Mouse (Mus musculus): ENCODE measurements around the gene Wdr43.
"Not testable (repeated sequence)": the region's sequence is repeated elsewhere in the genome, so short reads cannot be mapped to it uniquely, and the experiment has no call there.

Wdr43 gene

DNA sequence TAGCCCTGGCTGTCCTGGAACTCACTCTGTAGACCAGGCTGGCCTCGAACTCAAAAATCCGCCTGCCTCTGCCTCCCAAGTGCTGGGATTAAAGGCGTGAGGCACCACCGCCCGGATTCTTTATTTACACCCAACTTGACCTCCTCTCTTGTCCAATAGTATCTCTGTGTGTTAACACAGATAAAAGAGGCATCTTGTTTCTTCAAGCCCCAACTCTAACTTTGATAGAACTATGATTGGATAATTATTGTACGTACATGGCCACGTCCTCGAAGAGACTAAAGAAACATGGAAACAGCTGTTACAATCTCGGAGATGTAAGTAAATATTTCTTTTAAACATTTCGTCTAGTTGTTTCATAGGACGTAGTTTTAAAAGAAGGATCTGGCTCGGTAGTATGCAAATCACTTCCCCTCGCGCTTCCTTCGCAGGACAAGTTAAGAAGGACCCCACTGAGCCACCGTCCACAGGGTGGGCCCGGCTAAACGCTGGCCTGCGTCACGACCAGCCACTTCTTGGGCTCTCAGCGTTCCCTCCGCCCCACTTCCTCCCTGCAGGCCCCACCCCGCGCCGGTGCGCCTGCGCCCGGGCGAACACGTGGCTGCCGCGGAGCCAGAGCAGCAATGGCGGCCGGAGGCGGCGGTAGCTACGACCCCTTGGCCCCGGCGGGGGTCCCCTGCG is at the start of gene Wdr43:
Gene Wdr43 (plus strand): TSS at position 258 of the 681 bp plus-strand sequence.
- peak; percentile 98 for DNase-seq (ENCODE audit: low spot score in 2 of 2)

DNA sequence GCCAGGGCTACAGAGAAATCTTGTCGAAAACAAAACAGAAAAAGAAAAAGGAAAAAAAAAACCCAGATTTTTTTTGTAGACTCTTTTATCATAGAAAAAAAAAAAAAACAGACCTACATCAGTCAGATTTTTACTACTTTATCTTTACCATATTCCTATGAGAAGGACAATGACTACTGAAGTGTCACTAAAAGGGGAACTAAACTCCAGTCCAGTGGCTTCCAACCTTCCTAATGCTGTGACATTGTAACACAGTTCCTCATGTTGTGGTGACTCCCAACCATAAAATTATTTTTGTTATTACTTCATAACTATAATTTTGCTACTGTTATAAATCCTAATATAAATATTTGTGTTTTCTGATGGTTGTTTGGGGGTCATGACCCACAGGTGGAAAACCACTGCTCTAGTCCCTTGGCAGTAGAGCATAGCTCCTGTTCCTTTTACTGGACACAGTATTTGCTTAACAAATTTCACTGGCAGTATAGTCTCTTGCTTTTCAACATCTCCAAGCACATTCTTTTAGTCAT is 36.5 kb upstream of the Wdr43 start:
- no peak for DNase-seq (ENCODE audit: low spot score in 2 of 2)

DNA sequence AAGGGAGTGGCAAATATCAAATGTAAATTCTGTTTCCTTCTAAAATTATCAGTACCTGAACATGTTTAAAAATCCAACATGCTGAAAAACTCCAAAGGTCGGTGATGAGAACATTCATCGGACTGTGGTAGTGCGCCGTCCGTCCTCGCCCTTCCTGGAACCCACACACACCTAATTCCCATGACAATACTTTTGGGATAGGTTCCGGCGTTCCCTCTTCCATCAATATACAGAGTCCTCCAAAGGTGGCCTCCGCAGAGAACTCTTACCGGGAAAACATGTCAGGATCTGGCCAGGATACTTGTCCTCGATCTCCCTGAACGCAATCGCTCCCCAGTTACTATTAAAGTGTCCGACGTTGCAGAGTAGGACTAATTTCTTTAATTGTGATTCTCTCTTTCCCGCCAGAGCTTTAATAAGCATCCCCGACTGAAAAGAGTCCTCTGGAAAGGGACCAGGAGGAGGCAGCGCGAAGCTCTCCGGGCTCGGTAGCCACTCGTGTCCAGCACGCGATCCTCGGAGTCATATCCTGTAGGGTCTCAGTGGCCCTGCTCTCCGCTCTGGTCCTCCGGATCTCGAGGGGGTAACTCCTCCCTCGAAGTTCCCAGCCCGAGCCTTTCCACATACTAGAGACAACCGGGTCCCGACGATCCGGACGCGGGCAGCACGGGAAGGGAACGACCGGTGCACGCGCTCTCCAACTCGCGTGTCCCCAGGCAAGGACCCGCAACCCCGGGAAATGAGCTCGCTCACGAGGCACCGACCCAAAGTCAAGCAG is 17.6 kb upstream of the Wdr43 start:
- no peak for DNase-seq (ENCODE audit: low spot score in 2 of 2)

DNA sequence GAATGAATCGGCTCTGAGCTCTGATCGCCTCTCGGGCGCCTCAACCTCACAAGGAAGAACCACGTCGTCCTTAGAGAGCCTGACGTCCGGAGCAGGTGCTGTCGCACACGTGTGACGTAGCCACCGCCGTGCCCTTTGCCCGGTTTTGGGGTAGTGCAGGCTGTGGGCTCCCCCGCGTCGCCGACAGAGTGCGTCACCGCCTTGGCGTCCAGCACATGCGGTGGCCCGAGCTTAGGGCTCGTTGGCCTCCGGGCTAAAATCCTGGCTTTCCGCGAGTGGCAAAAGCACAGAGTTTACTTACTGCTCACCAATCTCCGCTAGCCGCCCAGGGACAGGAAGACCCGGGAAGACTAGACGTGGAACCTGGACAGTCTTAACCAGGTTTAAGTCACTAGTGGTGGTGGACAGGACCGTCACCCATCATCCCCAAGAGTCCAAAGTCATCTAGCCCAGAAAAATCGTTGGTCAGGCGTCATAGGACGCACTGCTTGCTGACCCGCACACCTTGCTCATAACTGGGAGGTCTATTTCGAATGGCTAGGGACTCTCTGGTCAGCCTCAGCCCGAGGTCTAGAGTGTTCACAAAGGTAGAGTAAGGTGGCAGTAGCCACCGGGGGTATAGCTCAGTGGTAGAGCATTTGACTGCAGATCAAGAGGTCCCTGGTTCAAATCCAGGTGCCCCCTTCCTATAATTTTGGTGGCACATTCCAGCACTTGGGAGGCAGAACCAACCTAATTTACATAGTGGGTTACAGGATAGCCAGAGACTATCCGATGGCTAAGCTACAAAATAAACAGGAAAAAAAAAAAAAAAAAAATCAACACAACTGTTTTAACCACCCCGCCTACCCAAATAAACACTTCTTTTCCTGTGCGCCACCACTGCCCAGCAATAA is 16.8 kb upstream of the Wdr43 start:
- DNase-seq (ENCODE audit: low spot score in 2 of 2): peak; percentile 96

DNA sequence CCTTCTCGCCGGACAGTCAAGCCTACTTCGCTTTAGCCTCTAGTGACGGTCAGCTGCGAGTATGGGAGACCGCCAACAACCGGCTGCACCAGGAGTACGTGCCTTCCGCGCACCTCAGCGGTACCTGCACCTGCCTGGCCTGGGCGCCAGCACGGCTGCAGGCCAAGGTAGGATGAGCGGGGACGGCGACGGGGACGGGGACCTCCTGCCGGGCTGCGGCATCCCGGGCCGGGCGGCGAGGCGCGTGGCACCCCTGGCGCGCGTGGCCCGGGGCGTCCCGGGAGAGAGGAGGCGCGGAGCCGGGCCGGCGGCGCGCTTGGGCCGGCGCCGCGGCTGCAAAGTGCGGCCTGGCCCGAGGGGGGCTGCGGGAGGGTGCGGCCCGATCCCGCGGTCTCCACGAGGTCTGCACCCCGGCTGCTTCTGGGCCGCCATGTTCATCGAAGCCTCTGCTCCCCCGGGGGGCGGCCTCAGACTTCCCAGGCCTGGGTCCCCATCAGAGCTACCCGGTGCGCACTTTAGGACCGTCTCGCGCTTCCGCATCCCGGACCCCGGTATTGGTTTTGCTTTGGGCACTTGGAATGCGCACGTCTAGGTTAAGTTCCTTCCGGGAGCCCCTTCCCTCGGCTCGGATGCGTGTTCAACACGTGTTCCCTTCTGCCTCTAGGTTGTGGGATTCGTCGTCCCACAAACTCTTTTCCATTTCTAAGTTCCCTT is 781 bp downstream of the Wdr43 start:
- peak; percentile 32 to 41 for DNase-seq (ENCODE audit: low spot score in 2 of 2)

DNA sequence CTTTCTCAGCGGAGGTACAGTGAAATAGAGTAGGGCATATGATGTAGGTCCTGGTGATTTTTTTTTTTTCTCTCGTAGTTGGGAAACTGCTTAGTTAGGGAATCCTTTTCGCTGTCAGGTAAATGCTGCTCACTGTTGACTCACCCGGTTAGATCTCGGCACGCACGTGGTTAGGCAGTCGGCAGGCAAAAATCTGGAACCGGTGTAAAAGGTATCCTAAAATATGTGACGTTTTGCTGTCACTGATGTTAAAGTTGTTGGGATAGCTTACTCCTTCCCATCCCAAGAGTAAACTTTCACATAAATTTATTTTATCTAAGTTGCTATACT is 1.3 kb downstream of the Wdr43 start:
- DNase-seq (ENCODE audit: low spot score in 2 of 2): no peak

DNA sequence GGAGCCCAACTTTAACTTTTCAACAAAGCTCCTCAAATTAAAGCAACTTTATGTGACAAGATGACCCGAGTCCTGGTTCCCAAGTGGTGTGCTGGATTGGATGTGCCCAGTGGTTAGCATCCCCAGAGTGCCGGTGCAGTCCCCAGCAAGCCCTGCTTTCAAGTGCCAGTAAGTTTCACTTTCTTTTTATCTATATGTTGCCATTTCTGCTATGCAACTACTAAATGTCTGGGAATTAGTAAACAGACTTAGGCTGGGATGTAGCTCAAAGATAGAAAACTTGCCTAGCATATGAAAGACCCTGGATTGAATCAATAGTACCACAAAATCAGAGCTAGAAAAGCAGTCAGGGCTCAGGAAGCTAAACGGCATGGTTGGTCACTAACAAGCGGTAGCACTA is 2.3 kb downstream of the Wdr43 start:
- no peak for DNase-seq (ENCODE audit: low spot score in 2 of 2)

DNA sequence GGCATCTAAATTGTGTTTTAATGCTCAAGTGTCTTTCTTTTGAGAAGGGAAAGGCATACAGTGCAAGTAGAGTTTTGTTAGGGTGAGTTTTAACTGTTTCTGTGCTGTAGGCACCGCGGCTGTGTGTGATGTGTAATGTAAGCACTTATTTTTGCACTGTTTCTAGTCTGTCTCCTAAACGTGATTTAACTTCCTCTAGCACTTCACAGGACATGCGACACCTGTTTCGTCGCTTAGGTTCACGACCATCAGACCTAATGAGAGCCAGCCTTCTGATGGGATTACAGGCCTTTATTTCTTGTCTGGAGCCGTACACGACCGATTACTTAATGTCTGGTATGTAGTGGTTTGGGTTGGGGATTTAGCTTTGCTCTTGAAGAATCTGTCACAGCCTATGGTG is 16.1 kb downstream of the Wdr43 start:
- DNase-seq (ENCODE audit: low spot score in 2 of 2): no peak

DNA sequence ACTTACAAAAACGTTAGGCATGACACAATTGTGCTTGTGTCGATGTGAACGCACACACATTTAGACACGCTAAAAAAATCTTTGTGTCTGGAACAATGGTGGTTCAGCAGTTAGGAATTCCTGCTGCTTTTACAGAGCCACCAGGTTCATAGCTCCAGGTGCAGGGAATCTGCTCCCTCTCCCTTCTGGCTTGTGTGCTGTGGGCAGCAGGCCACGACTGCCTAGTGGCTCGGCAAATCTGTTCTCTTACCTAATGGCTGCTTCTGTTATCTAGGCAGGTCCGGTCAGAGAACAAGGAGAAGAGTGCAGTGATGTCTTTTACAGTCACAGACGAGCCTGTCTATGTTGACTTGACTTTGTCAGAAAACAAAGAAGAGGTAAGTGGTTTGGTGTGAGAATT is 17.7 kb downstream of the Wdr43 start:
- no peak for DNase-seq (ENCODE audit: low spot score in 2 of 2)

DNA sequence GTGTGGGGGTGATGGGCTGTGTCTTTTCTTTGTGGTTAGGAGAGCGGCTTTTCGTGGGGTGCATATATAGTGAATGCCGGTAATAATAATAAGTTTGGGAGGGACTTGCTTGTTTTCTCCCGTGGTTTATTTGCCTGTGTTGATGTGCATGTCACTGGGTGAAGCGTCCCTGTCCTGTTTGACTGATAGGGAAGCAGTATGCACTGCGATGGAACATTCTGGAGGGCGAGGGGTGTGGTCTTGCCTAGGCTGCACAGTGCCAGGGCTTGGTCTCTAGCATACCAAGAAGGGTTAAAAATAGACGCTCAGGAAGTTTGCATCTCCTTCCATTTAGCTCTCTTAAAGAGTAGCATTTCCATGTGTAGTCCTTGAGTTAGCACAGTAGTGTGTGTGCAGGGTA is 21.1 kb downstream of the Wdr43 start:
- no peak for DNase-seq (ENCODE audit: low spot score in 2 of 2)

DNA sequence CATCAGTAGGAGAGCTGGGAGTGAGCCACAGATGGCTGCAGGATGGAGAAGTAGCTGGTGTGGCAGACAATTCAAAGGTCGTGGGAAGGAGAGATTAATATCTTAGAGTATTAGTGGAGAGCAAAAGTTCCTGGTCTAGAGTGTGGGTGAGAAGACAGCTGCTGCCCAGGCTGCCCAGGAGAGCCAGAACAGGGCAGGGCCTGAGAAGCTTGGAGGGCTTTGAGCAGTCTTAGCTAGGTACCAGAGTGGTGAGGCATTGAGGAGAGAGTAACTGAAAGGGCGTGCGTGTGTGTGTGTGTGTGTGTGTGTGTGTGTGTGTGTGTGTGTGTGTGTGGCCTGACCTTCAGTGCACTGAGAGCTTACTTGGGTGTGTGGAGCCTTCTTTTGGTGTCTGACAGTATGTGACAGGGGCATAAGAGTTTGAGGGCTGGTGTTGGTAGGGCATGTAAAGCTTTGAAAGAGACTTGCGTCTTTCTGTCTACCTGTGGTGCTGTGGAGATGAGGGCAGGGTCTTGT is 22.1 kb downstream of the Wdr43 start:
- no peak for DNase-seq (ENCODE audit: low spot score in 2 of 2)

DNA sequence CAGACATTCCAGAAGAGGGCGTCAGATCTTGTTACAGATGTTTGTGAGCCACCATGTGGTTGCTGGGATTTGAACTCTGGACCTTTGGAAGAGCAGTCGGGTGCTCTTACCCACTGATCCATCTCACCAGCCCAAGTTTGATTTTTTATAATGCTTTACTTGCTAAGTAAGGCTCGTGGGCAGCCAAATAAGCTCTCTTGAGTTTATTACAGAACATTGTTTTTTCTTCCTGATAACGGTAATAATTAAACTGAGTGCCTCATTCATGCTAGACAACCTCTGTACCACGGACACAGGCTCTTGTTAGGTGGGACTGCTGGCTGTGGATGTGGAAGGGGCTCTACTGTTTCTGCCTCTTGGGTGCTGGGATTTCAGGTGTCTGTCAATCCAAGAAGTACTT is 23.4 kb downstream of the Wdr43 start:
- DNase-seq (ENCODE audit: low spot score in 2 of 2): not testable (repeated sequence)

DNA sequence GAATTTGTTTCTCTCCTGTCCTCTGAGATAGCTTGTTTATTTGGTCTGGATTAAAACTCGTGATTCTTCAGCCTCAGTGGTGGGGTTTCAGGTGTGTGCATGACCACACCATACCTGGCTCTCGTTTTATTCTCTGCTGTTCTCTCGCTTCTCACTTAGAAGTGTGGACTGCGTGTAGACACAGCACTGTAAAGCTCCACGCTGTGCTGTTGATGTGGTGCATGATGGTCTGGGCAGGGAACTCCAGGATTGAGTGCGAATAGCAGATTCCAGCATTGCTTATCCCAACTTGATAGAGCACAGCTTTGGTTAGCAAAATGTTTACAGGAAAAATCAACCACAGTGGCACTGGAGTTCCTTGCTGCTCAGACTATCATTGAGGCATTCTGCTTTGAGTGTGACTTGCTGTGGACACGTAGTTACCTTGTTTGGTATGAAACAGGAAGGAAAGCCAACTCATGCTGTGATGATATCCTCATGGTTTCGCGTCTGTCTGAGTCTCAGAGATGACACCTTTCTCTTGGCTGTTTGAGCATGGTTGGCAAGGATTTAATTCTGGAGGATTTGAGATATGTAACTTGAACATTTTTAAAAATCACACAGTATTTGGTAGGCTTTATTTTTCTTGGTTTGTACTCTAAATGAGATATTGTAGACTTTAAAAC is 24.9 kb downstream of the Wdr43 start:
- no peak for DNase-seq (ENCODE audit: low spot score in 2 of 2)

DNA sequence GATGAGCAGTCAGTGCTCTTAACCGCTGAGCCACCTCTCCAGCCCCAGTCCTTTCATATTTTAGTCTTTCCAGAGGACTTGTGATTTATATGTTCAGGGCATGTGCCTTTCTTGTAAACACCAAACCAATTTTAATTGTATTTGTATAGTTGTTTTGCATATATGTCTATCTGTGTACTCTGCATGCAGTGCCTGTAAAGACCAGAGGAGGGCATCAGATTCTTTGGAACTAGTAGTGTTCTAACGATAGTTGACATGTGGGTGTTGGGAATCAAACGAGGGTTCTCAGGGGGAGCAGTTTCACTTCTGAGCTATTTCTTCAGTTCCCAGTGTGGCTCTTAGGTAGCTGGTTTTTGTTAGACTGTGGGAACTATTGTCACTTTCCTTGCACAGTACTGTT is 26.5 kb downstream of the Wdr43 start:
- DNase-seq (ENCODE audit: low spot score in 2 of 2): no peak

DNA sequence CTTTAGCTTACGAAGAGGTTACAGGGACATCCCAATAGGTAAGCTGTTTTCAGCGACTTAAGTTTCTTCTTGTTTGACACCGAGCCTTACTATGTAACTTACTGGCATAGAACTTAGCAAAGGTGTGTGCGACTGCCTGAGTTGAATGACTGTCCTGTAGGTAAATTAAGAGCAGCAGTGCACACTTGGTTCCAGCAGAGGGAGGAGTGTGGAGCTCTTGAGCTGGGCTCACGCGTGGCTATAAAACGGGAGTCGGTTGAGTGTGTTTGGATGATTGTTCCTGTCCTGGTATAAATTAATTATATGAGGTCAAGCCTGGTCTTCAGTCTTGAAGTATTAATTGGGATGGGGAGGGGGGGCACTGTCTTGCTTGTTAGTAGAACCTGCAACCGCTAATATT is 34.3 kb downstream of the Wdr43 start:
- no peak for DNase-seq (ENCODE audit: low spot score in 2 of 2)

DNA sequence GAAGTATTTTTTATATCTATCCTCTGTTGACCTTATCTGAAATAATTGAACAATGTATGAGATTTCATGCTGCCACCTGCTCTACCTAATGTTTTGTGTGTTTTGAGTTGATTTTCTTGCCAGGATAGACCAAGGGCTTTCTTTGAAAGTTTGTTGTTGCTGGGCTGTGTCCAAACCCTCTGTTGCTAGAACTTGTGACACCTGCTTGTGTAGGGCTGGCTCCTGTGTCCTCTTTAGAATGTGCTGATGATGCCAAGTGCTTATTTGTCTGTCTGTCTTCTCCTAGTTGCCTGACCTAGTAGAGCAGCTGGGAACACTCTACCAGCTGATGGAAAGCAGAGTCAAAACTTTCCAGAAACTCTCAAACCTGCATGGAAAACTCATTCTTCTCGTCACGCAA is 36.8 kb downstream of the Wdr43 start:
- DNase-seq (ENCODE audit: low spot score in 2 of 2): no peak

DNA sequence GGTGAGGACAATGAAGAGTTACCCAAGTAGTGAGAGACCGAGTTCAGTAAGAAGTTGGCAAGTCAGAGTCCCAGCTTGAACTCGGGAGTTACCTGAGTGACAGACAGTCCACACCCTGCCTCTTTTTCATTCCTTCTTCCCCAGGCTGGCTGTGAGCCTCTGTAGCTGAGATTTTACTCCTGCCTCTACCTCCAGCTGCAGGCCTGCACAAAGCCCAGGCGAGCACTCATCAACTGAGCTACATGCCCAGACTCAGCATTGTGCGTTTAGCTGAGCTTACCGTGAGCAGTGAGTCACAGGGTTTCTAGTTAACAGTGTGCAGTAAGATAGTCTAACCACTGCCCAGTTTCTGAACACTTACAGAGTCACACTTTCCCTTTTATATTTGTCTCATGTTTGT is 37.2 kb downstream of the Wdr43 start:
- DNase-seq (ENCODE audit: low spot score in 2 of 2): no peak

DNA sequence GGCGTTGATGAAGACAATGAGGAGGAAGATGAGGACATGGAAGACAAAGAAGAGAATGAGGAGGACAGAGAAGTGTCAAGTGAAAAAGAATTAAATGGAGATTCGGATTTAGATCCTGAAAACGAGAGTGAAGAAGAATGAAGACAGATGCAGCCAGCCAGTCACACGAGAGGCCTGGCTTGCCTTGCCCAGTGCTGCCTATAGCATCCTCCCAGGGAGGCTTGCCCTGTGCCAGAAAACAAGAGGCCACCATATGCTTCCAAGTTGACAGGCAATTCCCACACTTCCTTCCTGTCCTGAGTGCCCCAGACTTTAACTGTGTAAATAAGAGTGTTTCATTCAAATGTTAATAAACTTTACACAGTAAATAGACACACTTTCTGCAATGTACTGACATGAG is 41.8 kb downstream of the Wdr43 start:
- DNase-seq (ENCODE audit: low spot score in 2 of 2): no peak

DNA sequence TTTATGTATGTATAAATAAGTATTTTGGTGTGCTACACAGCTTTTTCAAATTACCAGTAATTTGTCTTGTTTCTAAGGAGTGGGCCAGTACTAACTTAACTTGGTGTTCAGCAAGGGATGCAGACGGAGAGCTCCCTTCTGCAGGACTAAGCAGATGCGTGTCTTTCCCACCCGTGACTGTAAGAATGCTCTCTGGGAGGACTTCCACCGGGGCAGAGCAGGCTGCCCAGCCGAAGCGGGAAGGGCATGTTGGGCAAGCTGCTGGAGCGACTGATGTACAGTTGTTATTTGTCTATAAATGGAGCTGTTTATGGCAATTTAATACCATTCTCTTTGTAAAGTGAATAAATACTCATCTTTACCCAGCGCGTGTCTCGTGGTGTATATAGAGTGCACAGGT is 43.0 kb downstream of the Wdr43 start:
- no peak for DNase-seq (ENCODE audit: low spot score in 2 of 2)

DNA sequence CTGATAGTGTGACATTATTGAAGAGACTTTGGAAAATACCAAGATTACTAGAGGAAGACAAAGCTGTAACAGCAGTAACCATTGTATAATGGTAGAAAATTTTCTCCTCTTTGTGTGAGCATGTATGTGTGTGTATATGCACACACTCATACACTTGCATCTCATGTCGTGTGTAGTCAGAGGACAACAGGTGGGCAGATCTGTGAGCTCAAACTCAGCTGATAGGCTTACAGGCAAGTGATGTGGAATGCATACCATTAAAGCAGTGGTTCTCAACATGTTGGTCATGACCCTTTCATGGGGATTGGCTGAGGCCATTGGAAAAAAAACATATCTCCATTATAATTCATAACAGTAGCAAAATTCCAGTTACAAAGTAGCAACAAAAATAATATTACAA is 44.7 kb downstream of the Wdr43 start:
- no peak for DNase-seq (ENCODE audit: low spot score in 2 of 2)

DNA sequence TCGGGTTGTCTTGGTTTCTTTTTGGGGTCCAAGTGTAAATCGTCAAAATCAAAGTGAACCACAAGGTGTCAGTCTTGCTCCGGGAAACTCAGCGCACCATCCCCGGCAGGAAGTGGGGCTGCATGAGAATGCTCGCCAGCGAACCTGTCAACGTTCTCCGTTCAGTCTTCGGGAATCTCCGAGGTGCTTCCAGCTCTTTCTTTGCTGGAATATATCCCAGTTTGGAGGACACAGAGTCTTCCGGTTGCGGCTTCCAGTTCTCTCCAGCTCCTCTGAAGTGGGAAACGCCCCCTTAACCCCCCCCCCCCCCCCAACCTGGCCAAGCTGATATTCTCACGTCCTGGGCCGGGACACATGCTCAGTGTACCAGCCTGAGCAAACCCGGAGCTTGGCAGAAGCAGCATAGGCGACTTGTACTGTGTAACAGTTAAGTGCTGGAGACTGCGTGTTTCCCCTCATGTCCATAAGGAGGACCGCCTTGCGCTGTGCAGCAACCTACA is 47.1 kb downstream of the Wdr43 start:
- DNase-seq (ENCODE audit: low spot score in 2 of 2): peak; percentile 83 to 87

Measured in right cerebral cortex, postnatal 10 days (tissue).